17 mouse cellular contexts compared by ENCODE assay signal in genomic region chr19:47560544-47561161, GRCm38 (mm10). TPM values are rescaled to one million over a fixed set of nuclear protein-coding genes. Genes with fewer than 3 reads are reported as not detected.
DNase-seq lines count a peak whose midpoint lies in the region; ATAC-seq and TF ChIP-seq lines count a peak whose summit lies in the region.
"Had no signal": no experiment of that assay in that cellular context is flagged by ENCODE, and none has a peak within 500 bp of the region (broad histone marks: within the 10 kb centered on the region; RNA-seq: fewer than 3 reads in every experiment).

No protein-coding gene starts in this region.

- TF ChIP-seq CTCF in lung, embryonic 14.5 days (IDR thresholded peaks at IDR 0.05; ENCODE audit: low read depth), result no peak
- no peak for TF ChIP-seq CTCF in stomach, postnatal 0 days (IDR thresholded peaks at IDR 0.05; ENCODE audit: low read depth)

- no peak overlapping the region for H3K4me3 ChIP-seq in lung, embryonic 14.5 days (ENCODE audit: low read depth, low read length)
- no peak overlapping the region for H3K4me3 ChIP-seq in intestine, embryonic 16.5 days (ENCODE audit: low read length)
- no peak overlapping the region for H3K4me3 ChIP-seq in liver, embryonic 15.5 days (replicated peaks)
- no peak overlapping the region for H3K4me3 ChIP-seq in stomach, postnatal 0 days (ENCODE audit: low read depth, low read length)
- H3K4me3 ChIP-seq: limb, embryonic 13.5 days; neural tube, embryonic 12.5 days had no signal

- DNase-seq in lung, embryonic 14.5 days, result no peak
- DNase-seq in lung, postnatal 4 days, result no peak
- no peak for DNase-seq in stomach, postnatal 0 days (ENCODE audit: low spot score)
- DNase-seq in right cerebral cortex, postnatal 4 days, result no peak
- DNase-seq in gastrocnemius, postnatal 4 days (ENCODE audit: low spot score in 2 of 2), result no peak
- DNase-seq: cerebellum, adult 9-11 months; kidney, adult 9 months; right cerebral cortex, postnatal 14 days had no signal

- H3K4me2 ChIP-seq in lung, embryonic 14.5 days, result no peak overlapping the region
- H3K4me2 ChIP-seq in intestine, embryonic 16.5 days (ENCODE audit: low read depth, low read length), result no peak overlapping the region
- peak overlapping the region; percentile 43 for H3K4me2 ChIP-seq in liver, embryonic 15.5 days
- H3K4me2 ChIP-seq in stomach, postnatal 0 days (replicated peaks; ENCODE audit: low read depth), result no peak overlapping the region
- H3K4me2 ChIP-seq: limb, embryonic 13.5 days; midbrain, embryonic 11.5 days; neural tube, embryonic 12.5 days had no signal

- H3K27ac ChIP-seq in lung, embryonic 14.5 days (ENCODE audit: low read depth), result no peak overlapping the region
- peak overlapping the region; percentile 83 for H3K27ac ChIP-seq in intestine, embryonic 16.5 days (ENCODE audit: low read length)
- H3K27ac ChIP-seq in liver, embryonic 15.5 days (replicated peaks), result 0 out of 2 replicates have a peak overlapping the region, but pooled peaks have one; percentile 24
- 0 out of 2 replicates have a peak overlapping the region, but pooled peaks have one; percentile 35 for H3K27ac ChIP-seq in stomach, postnatal 0 days (replicated peaks)
- H3K27ac ChIP-seq: limb, embryonic 13.5 days; neural tube, embryonic 12.5 days had no signal

- no peak for TF ChIP-seq EP300 in stomach, postnatal 0 days (optimal IDR thresholded peaks at IDR 0.05)

- no peak overlapping the region for H3K9ac ChIP-seq in lung, embryonic 14.5 days
- no peak overlapping the region for H3K9ac ChIP-seq in intestine, embryonic 16.5 days (ENCODE audit: low read depth, low read length)
- no peak overlapping the region; the same call in 1 of the 2 replicates for H3K9ac ChIP-seq in liver, embryonic 15.5 days
- no peak overlapping the region for H3K9ac ChIP-seq in stomach, postnatal 0 days (ENCODE audit: low read length)
- H3K9ac ChIP-seq: limb, embryonic 13.5 days; neural tube, embryonic 12.5 days had no signal

- 64% methylated on average over 12 of the region's 12 CpGs for WGBS in lung, embryonic 14.5 days
- 57% methylated on average over 12 of the region's 12 CpGs for WGBS in intestine, embryonic 16.5 days
- 33% methylated on average over 12 of the region's 12 CpGs for WGBS in liver, embryonic 15.5 days (ENCODE audit: insufficient replicate concordance)
- WGBS in stomach, postnatal 0 days, result 69% methylated on average over 12 of the region's 12 CpGs

- ATAC-seq in lung, embryonic 14.5 days (ENCODE audit: insufficient read depth), result 0 out of 2 replicates have a peak, but pooled peaks have one; percentile 33
- ATAC-seq in intestine, embryonic 16.5 days, result peak; percentile 66
- peak; percentile 83 for ATAC-seq in liver, embryonic 15.5 days (ENCODE audit: insufficient read depth)
- ATAC-seq in stomach, postnatal 0 days (ENCODE audit: low FRiP score, low TSS enrichment), result peak; percentile 46
- no peak for ATAC-seq in CD4-positive, CD25-positive, alpha-beta regulatory T cell, adult 4 months
- ATAC-seq: forebrain, embryonic 14.5 days; hindbrain, embryonic 16.5 days had no signal

- H3K9me3 ChIP-seq in lung, embryonic 14.5 days (ENCODE audit: low read depth, low read length), result no peaks in the 10 kb centered on the region
- H3K9me3 ChIP-seq in intestine, embryonic 16.5 days (ENCODE audit: control insufficient read depth, low read length), result no peaks in the 10 kb centered on the region
- no peaks in the 10 kb centered on the region for H3K9me3 ChIP-seq in liver, embryonic 15.5 days (replicated peaks)
- no peaks in the 10 kb centered on the region for H3K9me3 ChIP-seq in stomach, postnatal 0 days (ENCODE audit: control insufficient read depth, low read length)
- H3K9me3 ChIP-seq: limb, embryonic 13.5 days; neural tube, embryonic 12.5 days had no signal

- H3K27me3 ChIP-seq in lung, embryonic 14.5 days (ENCODE audit: insufficient read depth, low read length), result no peaks in the 10 kb centered on the region
- no peaks in the 10 kb centered on the region for H3K27me3 ChIP-seq in intestine, embryonic 16.5 days (replicated peaks; ENCODE audit: control insufficient read depth, insufficient read depth, low read length)
- H3K27me3 ChIP-seq in liver, embryonic 15.5 days, result no peaks in the 10 kb centered on the region
- H3K27me3 ChIP-seq in stomach, postnatal 0 days (ENCODE audit: control insufficient read depth, insufficient read depth, low read length), result no peaks in the 10 kb centered on the region
- H3K27me3 ChIP-seq: limb, embryonic 13.5 days; neural tube, embryonic 12.5 days had no signal

- H3K36me3 ChIP-seq in lung, embryonic 14.5 days (ENCODE audit: insufficient read depth), result no peaks in the 10 kb centered on the region
- H3K36me3 ChIP-seq in intestine, embryonic 16.5 days (ENCODE audit: control insufficient read depth, insufficient read depth, low read length), result no peaks in the 10 kb centered on the region
- no peaks in the 10 kb centered on the region for H3K36me3 ChIP-seq in liver, embryonic 15.5 days (replicated peaks)
- no peaks in the 10 kb centered on the region for H3K36me3 ChIP-seq in stomach, postnatal 0 days (ENCODE audit: control insufficient read depth, insufficient read depth, low read length)
- H3K36me3 ChIP-seq: G1E; limb, embryonic 13.5 days; neural tube, embryonic 12.5 days had no signal

- peaks cover 7% of the 10 kb centered on the region; the same call in 1 of the 2 replicates for H3K4me1 ChIP-seq in lung, embryonic 14.5 days (ENCODE audit: insufficient read depth)
- peaks cover 30% of the 10 kb centered on the region for H3K4me1 ChIP-seq in intestine, embryonic 16.5 days (ENCODE audit: control insufficient read depth, insufficient read depth, low read length)
- peaks cover 22% of the 10 kb centered on the region for H3K4me1 ChIP-seq in liver, embryonic 15.5 days (replicated peaks)
- no peaks in the 10 kb centered on the region for H3K4me1 ChIP-seq in stomach, postnatal 0 days (replicated peaks; ENCODE audit: control insufficient read depth, insufficient read depth)
- H3K4me1 ChIP-seq: neural tube, embryonic 12.5 days had no signal

RNA-seq across cellular contexts. Expression of gene Slk, which starts 18.8 kb away (rescaled TPM):
- 20.6 and 21.2 TPM in 2 replicates for polyA plus RNA-seq in lung, embryonic 14.5 days (2014; fragmentation: Nextera tagmentation; extraction: Ambion mirVana)
- polyA plus RNA-seq in intestine, embryonic 16.5 days (2015; fragmentation: Nextera tagmentation; extraction: Ambion mirVana), result 9.0 and 10.1 TPM in 2 replicates
- 5.4 and 6.5 TPM in 2 replicates for polyA plus RNA-seq in liver, embryonic 15.5 days (2015; fragmentation: Nextera tagmentation; extraction: Ambion mirVana)
- 12.3 and 14.3 TPM in 2 replicates for polyA plus RNA-seq in stomach, postnatal 0 days (2015; fragmentation: Nextera tagmentation; extraction: Ambion mirVana)
- 10 to 100 TPM; 16.1 to 17.8 TPM for polyA plus RNA-seq in CD4-positive, CD25-positive, alpha-beta regulatory T cell, adult 4 months (2017; shearing (Covaris generic))
- total RNA-seq in gastrocnemius, postnatal 4 days (2021), result 10 to 100 TPM; 47.5 to 58.6 TPM

RNA-seq across cellular contexts. Expression of gene Stn1, which starts 23.3 kb away (rescaled TPM):
- 55.5 and 65.5 TPM in 2 replicates for polyA plus RNA-seq in lung, embryonic 14.5 days (2014; fragmentation: Nextera tagmentation; extraction: Ambion mirVana)
- polyA plus RNA-seq in intestine, embryonic 16.5 days (2015; fragmentation: Nextera tagmentation; extraction: Ambion mirVana), result 39.2 and 43.9 TPM in 2 replicates
- polyA plus RNA-seq in liver, embryonic 15.5 days (2015; fragmentation: Nextera tagmentation; extraction: Ambion mirVana), result 8.4 and 8.7 TPM in 2 replicates
- 25.9 and 28.5 TPM in 2 replicates for polyA plus RNA-seq in stomach, postnatal 0 days (2015; fragmentation: Nextera tagmentation; extraction: Ambion mirVana)
- polyA plus RNA-seq in CD4-positive, CD25-positive, alpha-beta regulatory T cell, adult 4 months (2017; shearing (Covaris generic)), result 10 to 100 TPM; 37.8 to 49.1 TPM
- total RNA-seq in gastrocnemius, postnatal 4 days (2021), result 10 to 100 TPM; 19.9 to 23.7 TPM
